Mouse (Mus musculus) left cerebral cortex, adult 18-20 months (tissue): ENCODE data around the gene Lrrc45. TPM values are rescaled to one million over a fixed set of nuclear protein-coding genes. Genes with fewer than 3 reads are reported as not detected.
"Not testable (repeated sequence)": the region's sequence is repeated elsewhere in the genome, so short reads cannot be mapped to it uniquely, and the experiment has no call there.

Experiments
- DNase-seq, 2 experiments: peaks; one replicate each; pipeline ENCODE4 v3.0.0; 2021 to 2022; ENCODE audit warnings: low spot score in 2 of 2, mixed read lengths in 1 of 2
- total RNA-seq, 2 experiments: library from RNA; stranded (reverse); gene quantifications; 2 replicates each; pipeline ENCODE4 v1.2.3; 2021

The Lrrc45 gene
- total RNA-seq, 2 experiments from 2014 or later, result 53.0 to 56.2 TPM

DNA sequence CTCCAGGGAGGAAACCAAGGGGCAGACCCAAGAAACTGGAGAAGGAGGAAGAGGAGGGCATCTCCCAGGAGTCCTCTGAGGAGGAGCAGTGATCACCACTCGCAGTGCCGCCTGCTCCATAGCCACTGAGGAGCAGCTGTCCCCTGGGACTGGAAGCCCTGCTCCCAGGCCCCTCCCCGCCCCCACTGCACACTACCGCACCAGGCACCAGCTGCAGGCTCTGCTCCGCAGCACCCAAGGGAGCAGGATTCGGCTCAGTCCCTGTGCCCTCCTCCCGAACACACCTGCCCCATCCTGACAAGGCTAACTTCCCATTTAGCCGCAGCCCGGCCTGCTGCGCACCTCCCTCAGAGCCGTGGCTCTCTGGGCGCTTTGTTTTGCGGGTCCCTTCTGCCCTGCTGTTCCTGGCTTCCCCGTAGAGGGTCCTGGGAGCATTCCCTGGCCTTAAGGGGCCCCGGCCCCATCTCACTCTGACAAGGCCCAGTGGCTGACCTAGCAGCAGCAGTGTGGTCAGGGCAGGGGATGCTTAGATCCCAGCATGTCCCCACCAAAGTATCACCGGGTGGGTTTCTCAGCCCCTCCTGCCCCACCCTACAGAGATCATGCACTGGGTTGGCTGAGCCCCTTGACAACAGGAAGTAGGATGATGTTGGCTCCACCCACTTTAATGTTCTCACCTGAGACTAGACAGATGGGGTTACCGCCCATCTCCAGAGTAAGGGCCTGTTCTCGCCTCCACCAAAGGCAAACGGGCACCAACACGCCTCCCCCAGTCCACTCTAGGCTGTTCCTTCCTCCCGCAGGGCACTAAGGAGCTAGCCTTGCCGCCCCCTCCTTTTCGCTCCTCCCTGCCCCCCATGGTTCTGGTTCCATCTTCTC is 49.6 kb downstream of the Lrrc45 start:
- DNase-seq, result not testable (repeated sequence)

DNA sequence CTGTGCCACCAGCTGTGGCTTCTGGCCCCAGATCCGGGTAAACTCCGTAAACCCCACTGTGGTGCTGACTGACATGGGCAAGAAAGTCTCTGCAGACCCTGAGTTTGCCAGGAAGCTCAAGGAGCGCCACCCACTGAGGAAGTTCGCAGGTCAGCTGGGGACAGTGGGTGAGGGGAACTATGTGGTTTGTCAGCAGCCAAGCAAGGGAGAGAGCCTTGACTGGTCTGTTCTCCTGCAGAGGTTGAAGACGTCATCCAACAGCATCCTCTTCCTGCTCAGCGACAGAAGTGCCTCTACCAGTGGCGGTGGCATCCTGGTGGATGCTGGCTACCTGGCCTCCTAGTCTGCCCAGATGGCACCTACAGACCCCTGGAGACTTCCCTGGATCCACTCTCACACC is 53.3 kb downstream of the Lrrc45 start:
- DNase-seq, result not testable (repeated sequence)

- DNase-seq, result no peak
These were observed 54.5 kb downstream of the Lrrc45 start for GRCm38 (mm10) chr11:120768206-120768605.

Other genes with a start within 250 kb of the Lrrc45 start
- 10 to 100 TPM; 47.2 to 49.7 TPM for gene Arl16, start 246.3 kb upstream of the Lrrc45 start, total RNA-seq
- gene Mrpl12, start 229.3 kb upstream of the Lrrc45 start, total RNA-seq, result 10 to 100 TPM; 64.4 to 74.4 TPM
- gene Slc25a10, start 222.1 kb upstream of the Lrrc45 start, total RNA-seq, result 10 to 100 TPM; 19.6 to 22.6 TPM
- gene Gcgr, start 183.2 kb upstream of the Lrrc45 start, total RNA-seq, result under 1 TPM in 1 of 2 experiments, not detected in 1; 0.52 TPM
- gene Mcrip1, start 164.2 kb upstream of the Lrrc45 start, total RNA-seq, result 10 to 100 TPM; 74.9 to 77.0 TPM
- gene Ppp1r27, start 162.8 kb upstream of the Lrrc45 start, total RNA-seq, result not detected
- 100 to 1,000 TPM; 127 to 129 TPM for gene P4hb, start 140.7 kb upstream of the Lrrc45 start, total RNA-seq
- gene Arhgdia, start 132.3 kb upstream of the Lrrc45 start, total RNA-seq, result 100 to 1,000 TPM; 310 to 324 TPM
- 10 to 100 TPM; 60.8 to 62.9 TPM for gene Alyref, start 115.6 kb upstream of the Lrrc45 start, total RNA-seq
- gene Anapc11, start 115.5 kb upstream of the Lrrc45 start, total RNA-seq, result 10 to 100 TPM; 95.1 to 98.8 TPM
- 1 to 10 TPM in 1 of 2 experiments, not detected in 1; 1.3 TPM for gene Npb, start 105.4 kb upstream of the Lrrc45 start, total RNA-seq
- 100 to 1,000 TPM; 124 to 136 TPM for gene Pcyt2, start 96.0 kb upstream of the Lrrc45 start, total RNA-seq
- gene Sirt7, start 88.7 kb upstream of the Lrrc45 start, total RNA-seq, result 10 to 100 TPM; 34.9 to 38.6 TPM
- gene Mafg, start 80.3 kb upstream of the Lrrc45 start, total RNA-seq, result 10 to 100 TPM; 86.8 to 94.3 TPM
- 1 to 10 TPM; 1.0 to 1.6 TPM for gene Pycr1, start 70.2 kb upstream of the Lrrc45 start, total RNA-seq
- 1 to 10 TPM; 7.3 to 8.2 TPM for gene Myadml2, start 65.8 kb upstream of the Lrrc45 start, total RNA-seq
- gene Notum, start 52.8 kb upstream of the Lrrc45 start, total RNA-seq, result 1 to 10 TPM; 2.7 to 5.0 TPM
- 10 to 100 TPM; 51.1 to 57.7 TPM for gene Aspscr1, start 41.0 kb upstream of the Lrrc45 start, total RNA-seq
- 10 to 100 TPM; 19.7 to 20.8 TPM for gene Cenpx, start 187 bp upstream of the Lrrc45 start, total RNA-seq
- 10 to 100 TPM; 28.9 to 38.6 TPM for gene Rac3, start 7.5 kb downstream of the Lrrc45 start, total RNA-seq
- gene Dcxr, start 13.4 kb downstream of the Lrrc45 start, total RNA-seq, result 10 to 100 TPM in 1 of 2 experiments, 1 to 10 TPM in 1; 8.5 to 11.9 TPM
- gene Cbr2, start 18.2 kb downstream of the Lrrc45 start, total RNA-seq, result 1 to 10 TPM; 1.7 to 2.9 TPM
- 10 to 100 TPM; 31.4 to 50.3 TPM for gene Hmga1b, start 48.9 kb downstream of the Lrrc45 start, total RNA-seq
- 10 to 100 TPM; 53.1 to 56.6 TPM for gene Rfng, start 70.3 kb downstream of the Lrrc45 start, total RNA-seq
- gene Gps1, start 70.3 kb downstream of the Lrrc45 start, total RNA-seq, result 100 to 1,000 TPM; 148 to 152 TPM
- gene Dus1l, start 82.5 kb downstream of the Lrrc45 start, total RNA-seq, result 10 to 100 TPM; 40.2 to 44.9 TPM
- 100 to 1,000 TPM; 159 to 179 TPM for gene Fasn, start 110.6 kb downstream of the Lrrc45 start, total RNA-seq
- gene Ccdc57, start 218.9 kb downstream of the Lrrc45 start, total RNA-seq, result 1 to 10 TPM; 7.2 to 9.3 TPM
- 1 to 10 TPM; 3.9 to 4.0 TPM for gene Slc16a3, start 234.6 kb downstream of the Lrrc45 start, total RNA-seq